Mouse (Mus musculus): ENCODE measurements at regions not wholly inside any gene's neighbourhood (a gene's known extent, or its start where the extent isn't known, plus 50 kb on each side); places are given as distances from the start of the nearest gene placed in this dataset.

DNA sequence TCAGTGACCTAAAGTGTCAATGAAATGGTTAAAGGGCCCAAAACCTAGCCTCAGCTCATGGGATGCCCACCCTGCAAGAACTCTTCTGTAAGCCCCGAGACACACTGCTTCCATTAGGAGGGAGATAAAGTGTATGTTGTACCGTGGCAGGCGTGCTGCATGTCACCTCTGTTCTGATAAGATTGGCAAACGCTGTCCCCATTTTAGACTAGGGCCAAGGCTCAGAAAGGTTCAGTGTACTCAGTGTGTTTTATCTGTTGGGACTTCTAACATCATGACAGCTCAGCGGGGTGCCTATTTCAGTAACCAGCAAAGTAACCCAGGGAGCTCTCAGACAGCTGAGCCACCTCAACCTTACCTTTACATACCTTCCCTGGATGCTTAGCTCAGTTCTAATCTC is 65.5 kb upstream of the Vps8 start:
- TF ChIP-seq POLR2A (IDR thresholded peaks at IDR 0.05; ENCODE audit: insufficient read length, low read depth) (no peak), MYOG (IDR thresholded peaks at IDR 0.05; ENCODE audit: control insufficient read depth in 1 of 3, insufficient read depth in 1 of 3, insufficient read length in 2 of 3, low read depth in 2 of 3) (no peak), POLR2AphosphoS2 (IDR thresholded peaks at IDR 0.05; ENCODE audit: insufficient read length, low read depth) (no peak), TCF12 (IDR thresholded peaks at IDR 0.05; ENCODE audit: insufficient read depth, poor library complexity, severe bottlenecking) (no peak), MYOD1 (IDR thresholded peaks at IDR 0.05; ENCODE audit: control insufficient read depth in 1 of 3, insufficient read length in 2 of 3, low read depth in 2 of 3) (no peak)

All from myocyte (in vitro differentiated cells).